Mouse (Mus musculus) forebrain, embryonic 11.5 days (tissue): ENCODE measurements around the gene Tmem60. TPM values are rescaled to one million over a fixed set of nuclear protein-coding genes. Genes with fewer than 3 reads are reported as not detected.

Experiments
- ATAC-seq: fragments of 200-750 bp; cut with Nextera tagmentation; replicated peaks from 2 replicates; pipeline ENCODE4 v1.8.0; 2017; ENCODE audit warnings: moderate TSS enrichment; ENCODE audit not compliant: low FRiP score
- DNase-seq: peaks from one replicate; pipeline ENCODE4 v3.0.0-alpha.2; 2017; ENCODE audit warnings: low spot score
- H3K27ac ChIP-seq: fragments of 300-500 bp; sonication (generic); 2 replicates; pipeline ENCODE4 v1.5.1; 2014; ENCODE audit warnings: low read depth, low read length
- H3K27me3 ChIP-seq: fragments of 300-500 bp; sonication (generic); 2 replicates; pipeline ENCODE4 v1.6.1; 2014; ENCODE audit warnings: mild to moderate bottlenecking, low read length, mixed read lengths; ENCODE audit not compliant: control insufficient read depth, insufficient read depth
- H3K36me3 ChIP-seq: fragments of 300-500 bp; sonication (generic); 2 replicates; pipeline ENCODE4 v1.6.1; 2014; ENCODE audit warnings: mild to moderate bottlenecking, low read length, moderate library complexity, mixed read lengths; ENCODE audit not compliant: control insufficient read depth, insufficient read depth
- H3K4me1 ChIP-seq: fragments of 300-500 bp; sonication (generic); replicated peaks from 2 replicates; pipeline ENCODE4 v1.6.1; 2014; ENCODE audit warnings: low read length, mixed read lengths; ENCODE audit not compliant: control insufficient read depth, insufficient read depth
- H3K4me2 ChIP-seq: fragments of 300-500 bp; sonication (generic); 2 replicates; pipeline ENCODE4 v1.6.1; 2014; ENCODE audit warnings: low read depth, mild to moderate bottlenecking, low read length, moderate library complexity, mixed read lengths; ENCODE audit not compliant: severe bottlenecking
- H3K4me3 ChIP-seq: fragments of 300-500 bp; sonication (generic); 2 replicates; pipeline ENCODE4 v1.5.1; 2014; ENCODE audit warnings: low read depth, low read length
- H3K9ac ChIP-seq: fragments of 300-500 bp; sonication (generic); 2 replicates; pipeline ENCODE4 v1.6.1; 2014; ENCODE audit warnings: low read length
- H3K9me3 ChIP-seq: fragments of 300-500 bp; sonication (generic); 2 replicates; pipeline ENCODE4 v1.6.1; 2016; ENCODE audit warnings: low read length, mixed read lengths; ENCODE audit not compliant: control insufficient read depth
- WGBS: fragments of 180-500 bp; shearing (Covaris S2); extraction: QIAGEN DNeasy Blood & Tissue Kit; methylation state at CpG from one replicate; pipeline ENCODE4 v1.1.7; 2014; 5-methylcytosine and 5-hydroxymethylcytosine counted together
- polyA plus RNA-seq: library from polyadenylated mRNA; unstranded; fragments of >200 nt; fragmentation: Nextera tagmentation; extraction: Ambion mirVana; gene quantifications from 2 replicates; pipeline ENCODE4 v1.2.1, GENCODE M21; 2014

Gene Tmem60
- polyA plus RNA-seq, 1 experiment from 2014 or later: 57.7 TPM

GRCm38 (mm10) chr5:20897446-20898167 is 15.6 kb downstream of the Tmem60 start:
- H3K4me1 ChIP-seq: no peaks in the 10 kb centered on the region
- WGBS: 94% methylated on average over 2 of the region's 2 CpGs
- no peak overlapping the region for H3K9ac ChIP-seq
- no peaks in the 10 kb centered on the region for H3K27me3 ChIP-seq
- no peaks in the 10 kb centered on the region for H3K9me3 ChIP-seq
- no peak overlapping the region for H3K4me3 ChIP-seq
- no peaks in the 10 kb centered on the region; the same call in 1 of the 2 replicates for H3K36me3 ChIP-seq
- no peak overlapping the region for H3K4me2 ChIP-seq
- DNase-seq (no peak), ATAC-seq (no peak)
- no peak overlapping the region for H3K27ac ChIP-seq

GRCm38 (mm10) chr5:20904647-20905046 is 22.7 kb downstream of the Tmem60 start:
- no peaks in the 10 kb centered on the region for H3K9me3 ChIP-seq
- H3K27ac ChIP-seq: no peak overlapping the region
- no peak overlapping the region for H3K4me2 ChIP-seq
- ATAC-seq: no peak
- DNase-seq: no peak
- H3K4me3 ChIP-seq: no peak overlapping the region
- 95% methylated on average over 2 of the region's 2 CpGs for WGBS
- H3K9ac ChIP-seq: no peak overlapping the region
- no peaks in the 10 kb centered on the region; the same call in 1 of the 2 replicates for H3K36me3 ChIP-seq
- H3K4me1 ChIP-seq: no peaks in the 10 kb centered on the region
- H3K27me3 ChIP-seq: no peaks in the 10 kb centered on the region

GRCm38 (mm10) chr5:20905437-20905836 is 23.4 kb downstream of the Tmem60 start:
- no peak overlapping the region for H3K4me2 ChIP-seq
- no peak for DNase-seq
- ATAC-seq: no peak
- H3K9me3 ChIP-seq: no peaks in the 10 kb centered on the region
- H3K36me3 ChIP-seq: no peaks in the 10 kb centered on the region; the same call in 1 of the 2 replicates
- no peak overlapping the region for H3K27ac ChIP-seq
- WGBS: 94% methylated on average over 2 of the region's 2 CpGs
- no peaks in the 10 kb centered on the region for H3K4me1 ChIP-seq
- H3K27me3 ChIP-seq: no peaks in the 10 kb centered on the region
- no peak overlapping the region for H3K9ac ChIP-seq
- no peak overlapping the region for H3K4me3 ChIP-seq

GRCm38 (mm10) chr5:20906191-20906590 is 24.2 kb downstream of the Tmem60 start:
- Histone ChIP-seq H3K4me3 (no peak overlapping the region), H3K27ac (no peak overlapping the region), H3K4me1 (no peaks in the 10 kb centered on the region), H3K36me3 (no peaks in the 10 kb centered on the region; the same call in 1 of the 2 replicates), H3K9ac (no peak overlapping the region), H3K4me2 (no peak overlapping the region), H3K9me3 (no peaks in the 10 kb centered on the region), H3K27me3 (no peaks in the 10 kb centered on the region)
- no peak for DNase-seq
- no peak for ATAC-seq
- 95% methylated on average over 7 of the region's 7 CpGs for WGBS

- no peaks in the 10 kb centered on the region for H3K27me3 ChIP-seq
- H3K27ac ChIP-seq: no peak overlapping the region
- H3K36me3 ChIP-seq: no peaks in the 10 kb centered on the region
- ATAC-seq (no peak), DNase-seq (no peak)
- H3K4me3 ChIP-seq: no peak overlapping the region
- H3K4me1 ChIP-seq: no peaks in the 10 kb centered on the region
- H3K9me3 ChIP-seq: no peaks in the 10 kb centered on the region
- no peak overlapping the region for H3K4me2 ChIP-seq
- H3K9ac ChIP-seq: no peak overlapping the region
- 89% methylated on average over 2 of the region's 2 CpGs for WGBS
Measured at GRCm38 (mm10) chr5:20911741-20912140, 29.8 kb downstream of the Tmem60 start.

- WGBS: 81% methylated on average over 11 of the region's 11 CpGs
- DNase-seq (peak; percentile 65), ATAC-seq (0 out of 2 replicates have a peak, but pooled peaks have one; percentile 21)
- no peak overlapping the region for H3K4me3 ChIP-seq
- H3K4me1 ChIP-seq: no peaks in the 10 kb centered on the region
- H3K27ac ChIP-seq: no peak overlapping the region
- no peaks in the 10 kb centered on the region for H3K9me3 ChIP-seq
- no peaks in the 10 kb centered on the region for H3K27me3 ChIP-seq
- no peak overlapping the region for H3K4me2 ChIP-seq
- H3K36me3 ChIP-seq: no peaks in the 10 kb centered on the region
- H3K9ac ChIP-seq: no peak overlapping the region
Measured at GRCm38 (mm10) chr5:20913372-20914275, 31.6 kb downstream of the Tmem60 start.

GRCm38 (mm10) chr5:20918967-20919366 is 37.0 kb downstream of the Tmem60 start:
- Histone ChIP-seq H3K27me3 (no peaks in the 10 kb centered on the region), H3K9me3 (no peaks in the 10 kb centered on the region), H3K4me2 (no peak overlapping the region), H3K4me3 (no peak overlapping the region), H3K4me1 (no peaks in the 10 kb centered on the region), H3K36me3 (no peaks in the 10 kb centered on the region), H3K9ac (no peak overlapping the region), H3K27ac (no peak overlapping the region)
- no peak for ATAC-seq
- no peak for DNase-seq
- 93% methylated on average over 4 of the region's 4 CpGs for WGBS

GRCm38 (mm10) chr5:20919566-20919965 is 37.6 kb downstream of the Tmem60 start:
- Histone ChIP-seq H3K4me2 (no peak overlapping the region), H3K9me3 (no peaks in the 10 kb centered on the region), H3K9ac (no peak overlapping the region), H3K36me3 (no peaks in the 10 kb centered on the region), H3K4me1 (no peaks in the 10 kb centered on the region), H3K27me3 (no peaks in the 10 kb centered on the region), H3K27ac (no peak overlapping the region), H3K4me3 (no peak overlapping the region)
- ATAC-seq: no peak
- 81% methylated on average over 9 of the region's 9 CpGs for WGBS
- DNase-seq: no peak
